8 mouse cellular contexts compared by ENCODE assay signal in genomic region chr1:167284837-167285319, GRCm38 (mm10). TPM values are rescaled to one million over a fixed set of nuclear protein-coding genes. Genes with fewer than 3 reads are reported as not detected.
DNase-seq lines count a peak whose midpoint lies in the region; ATAC-seq lines count a peak whose summit lies in the region.

No protein-coding gene starts in this region.

- peak; percentile 93 for ATAC-seq in intestine, embryonic 14.5 days (replicated peaks; ENCODE audit: low FRiP score, low TSS enrichment, low read depth)
- ATAC-seq in midbrain, embryonic 11.5 days (ENCODE audit: low FRiP score): peak; percentile 90

- under 1% methylated on average over 49 of the region's 51 CpGs for WGBS in intestine, embryonic 14.5 days
- WGBS in midbrain, embryonic 11.5 days: under 1% methylated on average over 42 of the region's 51 CpGs

- peak; percentile 71 for DNase-seq in adipocyte (ENCODE audit: low spot score)
- peak; percentile 93 for DNase-seq in embryo, embryonic 10 days (ENCODE audit: low spot score)
- peak; percentile 88 for DNase-seq in gastrocnemius, postnatal 14 days
- peak; percentile 91 for DNase-seq in intestine, embryonic 14.5 days (ENCODE audit: low spot score)
- DNase-seq in left cerebral cortex, postnatal 4 days: peak; percentile 89
- peak; percentile 98 for DNase-seq in midbrain, embryonic 11.5 days (ENCODE audit: low spot score, missing footprints)
- peak; percentile 75 for DNase-seq in right cerebral cortex, postnatal 4 days
- DNase-seq in c-Kit-positive CD71-positive TER-119-positive erythroid progenitor cells, embryonic 14.5 days (ENCODE audit: low spot score): no peak

- H3K4me2 ChIP-seq in intestine, embryonic 14.5 days (ENCODE audit: low read length): peak overlapping the region; percentile 77
- H3K4me2 ChIP-seq in midbrain, embryonic 11.5 days: peak overlapping the region; percentile 77

- H3K9ac ChIP-seq in intestine, embryonic 14.5 days (ENCODE audit: low read length): peak overlapping the region; percentile 85
- peak overlapping the region; percentile 96 for H3K9ac ChIP-seq in midbrain, embryonic 11.5 days (ENCODE audit: low read length)

- 0 out of 2 replicates have a peak, but pooled peaks cover 6% of the 10 kb centered on the region for H3K27me3 ChIP-seq in intestine, embryonic 14.5 days (replicated peaks; ENCODE audit: control insufficient read depth, insufficient read depth, low read length)
- H3K27me3 ChIP-seq in midbrain, embryonic 11.5 days (ENCODE audit: control insufficient read depth, insufficient read depth, low read length): no peaks in the 10 kb centered on the region

- H3K4me3 ChIP-seq in intestine, embryonic 14.5 days (ENCODE audit: low read depth, low read length): peak overlapping the region; percentile 64
- peak overlapping the region; percentile 72 for H3K4me3 ChIP-seq in midbrain, embryonic 11.5 days (ENCODE audit: low read depth, low read length)

- H3K9me3 ChIP-seq in intestine, embryonic 14.5 days (ENCODE audit: control insufficient read depth, low read length): no peaks in the 10 kb centered on the region
- no peaks in the 10 kb centered on the region for H3K9me3 ChIP-seq in midbrain, embryonic 11.5 days (ENCODE audit: control insufficient read depth, low read length)

- H3K36me3 ChIP-seq in intestine, embryonic 14.5 days (ENCODE audit: control insufficient read depth, insufficient read depth, low read length): no peaks in the 10 kb centered on the region
- H3K36me3 ChIP-seq in midbrain, embryonic 11.5 days (ENCODE audit: control insufficient read depth, insufficient read depth, low read length): no peaks in the 10 kb centered on the region

- H3K4me1 ChIP-seq in intestine, embryonic 14.5 days (replicated peaks; ENCODE audit: control insufficient read depth, insufficient read depth, low read length): peaks cover 20% of the 10 kb centered on the region
- peaks cover 18% of the 10 kb centered on the region for H3K4me1 ChIP-seq in midbrain, embryonic 11.5 days (ENCODE audit: control insufficient read depth, insufficient read depth, low read length)

- intact Hi-C loops in gastrocnemius, postnatal 14 days (cut with DNase I; ENCODE audit: low total_unique reads): loop anchor here (10.0 kb wide), 1 partner anchor 60 kb away; no protein-coding TSS in a partner anchor
- intact Hi-C loops in left cerebral cortex, postnatal 4 days (cut with DNase I): no loop called here

- peak overlapping the region; percentile 88 for H3K27ac ChIP-seq in intestine, embryonic 14.5 days (ENCODE audit: low read depth)
- peak overlapping the region; percentile 90 for H3K27ac ChIP-seq in midbrain, embryonic 11.5 days (ENCODE audit: low read depth, low read length)

RNA-seq across cellular contexts. Expression of gene Uck2, which starts 0.2 kb away (rescaled TPM):
- 10 to 100 TPM; 18.4 to 29.1 TPM for total RNA-seq in gastrocnemius, postnatal 14 days (2021)
- polyA plus RNA-seq in intestine, embryonic 14.5 days (2014; fragmentation: Nextera tagmentation; extraction: Ambion mirVana): 47.3 and 53.0 TPM in 2 replicates
- total RNA-seq in left cerebral cortex, postnatal 4 days (2021): 10 to 100 TPM; 80.8 to 85.6 TPM
- polyA plus RNA-seq in midbrain, embryonic 11.5 days (2014; fragmentation: Nextera tagmentation; extraction: Ambion mirVana): 110 and 113 TPM in 2 replicates

RNA-seq across cellular contexts. Expression of gene Tmco1, which starts 23.3 kb away (rescaled TPM):
- total RNA-seq in gastrocnemius, postnatal 14 days (2021): 10 to 100 TPM; 36.8 to 39.3 TPM
- 94.9 and 99.4 TPM in 2 replicates for polyA plus RNA-seq in intestine, embryonic 14.5 days (2014; fragmentation: Nextera tagmentation; extraction: Ambion mirVana)
- 10 to 100 TPM; 36.1 to 43.9 TPM for total RNA-seq in left cerebral cortex, postnatal 4 days (2021)
- 94.2 and 105 TPM in 2 replicates for polyA plus RNA-seq in midbrain, embryonic 11.5 days (2014; fragmentation: Nextera tagmentation; extraction: Ambion mirVana)
